In genomic region chr5:142800656-142801055, GRCm38 (mm10) we compare ENCODE assay signal across 13 mouse cellular contexts. TPM values are rescaled to one million over a fixed set of nuclear protein-coding genes. Genes with fewer than 3 reads are reported as not detected.
A peak's percentile ranks its signal among the peaks of the same experiment; 100 is the strongest.
DNase-seq lines count a peak whose midpoint lies in the region; ATAC-seq and TF ChIP-seq lines count a peak whose summit lies in the region.
"Had no signal": no experiment of that assay in that cellular context is flagged by ENCODE, and none has a peak within 500 bp of the region (broad histone marks: within the 10 kb centered on the region; RNA-seq: fewer than 3 reads in every experiment).

No protein-coding gene starts in this region.

- TF ChIP-seq CTCF in ES-Bruce4 (IDR thresholded peaks at IDR 0.05; ENCODE audit: low read depth, low read length) = no peak
- no peak for TF ChIP-seq CTCF in liver, embryonic 14.5 days (IDR thresholded peaks at IDR 0.05; ENCODE audit: low read depth)

- no peak overlapping the region for H3K4me3 ChIP-seq in heart, embryonic 14.5 days (ENCODE audit: control insufficient read depth in 1 of 2, insufficient read depth in 1 of 2, low read depth in 1 of 2, low read length in 2 of 2)
- no peak overlapping the region for H3K4me3 ChIP-seq in ES-Bruce4 (ENCODE audit: low read depth, low read length)
- H3K4me3 ChIP-seq in embryonic facial prominence, embryonic 10.5 days = 0 out of 2 replicates have a peak overlapping the region, but pooled peaks have one; percentile 25
- H3K4me3 ChIP-seq in liver, embryonic 14.5 days (ENCODE audit: insufficient read depth in 1 of 2, low read depth in 2 of 2, low read length in 2 of 2) = no peak overlapping the region
- no peak overlapping the region for H3K4me3 ChIP-seq in intestine, embryonic 16.5 days (ENCODE audit: low read length)
- H3K4me3 ChIP-seq: kidney, embryonic 15.5 days; layer of hippocampus, adult 2 months had no signal

- H3K4me1 ChIP-seq in heart, embryonic 14.5 days (ENCODE audit: control insufficient read depth in 2 of 2, insufficient read depth in 2 of 2, low read length in 2 of 2) = peaks cover 44 to 73% of the 10 kb centered on the region in 2 experiments
- H3K4me1 ChIP-seq in ES-Bruce4 (ENCODE audit: control insufficient read depth, insufficient read depth, low read length) = peaks cover 22% of the 10 kb centered on the region
- peaks cover 59% of the 10 kb centered on the region for H3K4me1 ChIP-seq in embryonic facial prominence, embryonic 10.5 days
- H3K4me1 ChIP-seq in liver, embryonic 14.5 days (replicated peaks; ENCODE audit: control insufficient read depth in 2 of 2, insufficient read depth in 2 of 2, low read length in 1 of 2) = peaks cover 50 to 53% of the 10 kb centered on the region in 2 experiments
- peaks cover 38% of the 10 kb centered on the region for H3K4me1 ChIP-seq in intestine, embryonic 16.5 days (ENCODE audit: control insufficient read depth, insufficient read depth, low read length)

- H3K27ac ChIP-seq in heart, embryonic 14.5 days (replicated peaks in 1 of 2; ENCODE audit: control insufficient read depth in 1 of 2, insufficient read depth in 1 of 2, low read depth in 2 of 2, low read length in 2 of 2) = peak overlapping the region in 1 of 2 experiments; percentile 71; a peak in 2 of 4 replicates
- no peak overlapping the region for H3K27ac ChIP-seq in ES-Bruce4 (ENCODE audit: insufficient read depth, low read length)
- H3K27ac ChIP-seq in embryonic facial prominence, embryonic 10.5 days (replicated peaks) = peak overlapping the region; percentile 7
- H3K27ac ChIP-seq in liver, embryonic 14.5 days = peak overlapping the region; percentile 94
- H3K27ac ChIP-seq in intestine, embryonic 16.5 days (ENCODE audit: low read length) = no peak overlapping the region
- H3K27ac ChIP-seq: kidney, embryonic 15.5 days; layer of hippocampus, adult 2 months had no signal

- no peak for TF ChIP-seq POLR2A in ES-Bruce4 (IDR thresholded peaks at IDR 0.05; ENCODE audit: insufficient read depth, low read length)

- H3K9ac ChIP-seq in heart, embryonic 14.5 days (ENCODE audit: low read length) = peak overlapping the region; percentile 41
- no peak overlapping the region for H3K9ac ChIP-seq in ES-Bruce4 (ENCODE audit: low read depth, poor library complexity, severe bottlenecking)
- 0 out of 2 replicates have a peak overlapping the region, but pooled peaks have one; percentile 38 for H3K9ac ChIP-seq in liver, embryonic 14.5 days (replicated peaks)
- H3K9ac ChIP-seq in intestine, embryonic 16.5 days (ENCODE audit: low read depth, low read length) = no peak overlapping the region
- H3K9ac ChIP-seq: kidney, embryonic 15.5 days; lung, embryonic 14.5 days had no signal

- H3K4me2 ChIP-seq in heart, embryonic 14.5 days (ENCODE audit: low read length) = peak overlapping the region; percentile 21; the same call in 1 of the 2 replicates
- H3K4me2 ChIP-seq in liver, embryonic 14.5 days (ENCODE audit: low read depth) = peak overlapping the region; percentile 77
- H3K4me2 ChIP-seq in intestine, embryonic 16.5 days (ENCODE audit: low read depth, low read length) = no peak overlapping the region
- H3K4me2 ChIP-seq: kidney, embryonic 15.5 days had no signal

- DNase-seq in heart, postnatal 10 days = no peak
- DNase-seq in embryonic facial prominence, embryonic 10.5 days (ENCODE audit: low spot score) = no peak
- DNase-seq in liver, embryonic 14.5 days (ENCODE audit: low read depth in 3 of 3, low spot score in 3 of 3) = no peak
- no peak for DNase-seq in spleen, postnatal 10 days (ENCODE audit: low spot score in 2 of 2)
- DNase-seq: adrenal gland, postnatal 10 days; cerebellum, postnatal 10 days; lung, embryonic 14.5 days had no signal

- WGBS in heart, embryonic 14.5 days = 31% methylated on average over 6 of the region's 6 CpGs
- WGBS in embryonic facial prominence, embryonic 10.5 days = 14% methylated on average over 6 of the region's 6 CpGs
- 19% methylated on average over 6 of the region's 6 CpGs for WGBS in liver, embryonic 14.5 days (ENCODE audit: insufficient replicate concordance)
- WGBS in intestine, embryonic 16.5 days = 67% methylated on average over 6 of the region's 6 CpGs

- no peaks in the 10 kb centered on the region for H3K27me3 ChIP-seq in heart, embryonic 14.5 days (ENCODE audit: control insufficient read depth, insufficient read depth, low read length)
- H3K27me3 ChIP-seq in ES-Bruce4 (ENCODE audit: control insufficient read depth, insufficient read depth, low read length, poor library complexity, severe bottlenecking) = no peaks in the 10 kb centered on the region
- H3K27me3 ChIP-seq in embryonic facial prominence, embryonic 10.5 days (replicated peaks; ENCODE audit: low read depth, poor library complexity, severe bottlenecking) = no peaks in the 10 kb centered on the region
- H3K27me3 ChIP-seq in liver, embryonic 14.5 days (ENCODE audit: control insufficient read depth, insufficient read depth, low read length) = no peaks in the 10 kb centered on the region
- H3K27me3 ChIP-seq in intestine, embryonic 16.5 days (replicated peaks; ENCODE audit: control insufficient read depth, insufficient read depth, low read length) = no peaks in the 10 kb centered on the region
- H3K27me3 ChIP-seq: kidney, embryonic 15.5 days had no signal

- ATAC-seq in heart, embryonic 14.5 days (ENCODE audit: insufficient number of reproducible peaks, insufficient read depth, low FRiP score, low read depth) = no peak
- no peak for ATAC-seq in liver, embryonic 14.5 days (ENCODE audit: insufficient read depth)
- no peak for ATAC-seq in intestine, embryonic 16.5 days
- ATAC-seq in activated CD4-positive, CD25-positive, alpha-beta regulatory T cell, adult 4 months = no peak

- TF ChIP-seq EP300 in ES-Bruce4 (IDR thresholded peaks at IDR 0.05; ENCODE audit: insufficient read depth, low read depth, low read length) = peak; percentile 94
- TF ChIP-seq EP300 in liver, embryonic 14.5 days (IDR thresholded peaks at IDR 0.05; ENCODE audit: low read depth) = no peak

- intact Hi-C loops in heart, postnatal 10 days (cut with DNase I) = no loop called here

- H3K36me3 ChIP-seq in heart, embryonic 14.5 days (ENCODE audit: control insufficient read depth, insufficient read depth, low read length) = peaks cover 19% of the 10 kb centered on the region
- no peaks in the 10 kb centered on the region for H3K36me3 ChIP-seq in ES-Bruce4 (ENCODE audit: control insufficient read depth, insufficient read depth, low read length, poor library complexity, severe bottlenecking)
- peaks cover 80% of the 10 kb centered on the region for H3K36me3 ChIP-seq in embryonic facial prominence, embryonic 10.5 days (replicated peaks)
- H3K36me3 ChIP-seq in liver, embryonic 14.5 days (replicated peaks; ENCODE audit: control insufficient read depth, insufficient read depth, low read depth) = no peaks in the 10 kb centered on the region
- no peaks in the 10 kb centered on the region for H3K36me3 ChIP-seq in intestine, embryonic 16.5 days (ENCODE audit: control insufficient read depth, insufficient read depth, low read length)

- H3K9me3 ChIP-seq in heart, embryonic 14.5 days (ENCODE audit: control insufficient read depth, low read length) = no peaks in the 10 kb centered on the region
- H3K9me3 ChIP-seq in ES-Bruce4 (replicated peaks; ENCODE audit: control insufficient read depth, insufficient read depth, low read length, poor library complexity, severe bottlenecking) = no peaks in the 10 kb centered on the region
- H3K9me3 ChIP-seq in embryonic facial prominence, embryonic 10.5 days = no peaks in the 10 kb centered on the region
- no peaks in the 10 kb centered on the region for H3K9me3 ChIP-seq in liver, embryonic 14.5 days (ENCODE audit: control insufficient read depth, low read length)
- H3K9me3 ChIP-seq in intestine, embryonic 16.5 days (ENCODE audit: control insufficient read depth, low read length) = no peaks in the 10 kb centered on the region
- H3K9me3 ChIP-seq: kidney, embryonic 15.5 days had no signal

RNA-seq across cellular contexts. Expression of gene Tnrc18, which starts 16.8 kb away (rescaled TPM):
- 28.1 and 31.0 TPM in 2 replicates for polyA plus RNA-seq in heart, embryonic 14.5 days (2014; fragmentation: Nextera tagmentation; extraction: Ambion mirVana)
- 10 to 100 TPM; 80.1 to 91.3 TPM for total RNA-seq in heart, postnatal 10 days (2021)
- 13.9 and 20.2 TPM in 2 replicates for polyA plus RNA-seq in ES-Bruce4 (2011; ENCODE audit: insufficient read depth, insufficient read length, low read depth, missing spikeins)
- 21.8 and 26.5 TPM in 2 replicates for polyA plus RNA-seq in embryonic facial prominence, embryonic 10.5 days (2016; fragmentation: Nextera tagmentation; extraction: Ambion mirVana)
- 2.3 and 2.8 TPM in 2 replicates for polyA plus RNA-seq in liver, embryonic 14.5 days (2012; rRNA removed)
- 2.9 and 3.4 TPM in 2 replicates for polyA plus RNA-seq in liver, embryonic 14.5 days (2014; fragmentation: Nextera tagmentation; extraction: Ambion mirVana)
- polyA plus RNA-seq in intestine, embryonic 16.5 days (2015; fragmentation: Nextera tagmentation; extraction: Ambion mirVana) = 10.5 and 13.2 TPM in 2 replicates
- 1 to 10 TPM; 4.1 to 4.3 TPM for polyA plus RNA-seq in activated CD4-positive, CD25-positive, alpha-beta regulatory T cell, adult 4 months (2017; shearing (Covaris generic))

Comparison
In these comparisons a context has a peak if more than half of its experiments do, and no peak if none do; other contexts are left out.
1. H3K27ac ChIP-seq: peak in embryonic facial prominence, embryonic 10.5 days (single experiment) and liver, embryonic 14.5 days (single experiment); none in ES-Bruce4 (single experiment) and intestine, embryonic 16.5 days (single experiment).
2. H3K9ac ChIP-seq: peak in heart, embryonic 14.5 days (single experiment) and liver, embryonic 14.5 days (single experiment); none in ES-Bruce4 (single experiment) and intestine, embryonic 16.5 days (single experiment).